Mouse (Mus musculus) kidney, postnatal 0 days (tissue): ENCODE data around the gene Prdm8. TPM values are rescaled to one million over a fixed set of nuclear protein-coding genes. Genes with fewer than 3 reads are reported as not detected.

Experiments
- ATAC-seq: fragments of 200-750 bp; cut with Nextera tagmentation; replicated peaks from 2 replicates; pipeline ENCODE4 v1.8.0; 2017; ENCODE audit warnings: low read depth, moderate number of reproducible peaks, moderate TSS enrichment, moderate library complexity; ENCODE audit not compliant: low FRiP score
- DNase-seq: peaks from one replicate; pipeline ENCODE4 v3.0.0-alpha.2; 2016; ENCODE audit warnings: low spot score
- H3K27ac ChIP-seq: fragments of 300-500 bp; sonication (generic); 2 replicates; pipeline ENCODE4 v1.5.1; 2014; ENCODE audit warnings: mild to moderate bottlenecking
- H3K27me3 ChIP-seq: fragments of 300-500 bp; sonication (generic); 2 replicates; pipeline ENCODE4 v1.6.1; 2014; ENCODE audit warnings: low read length, mixed read lengths; ENCODE audit not compliant: insufficient read depth
- H3K36me3 ChIP-seq: fragments of 300-500 bp; sonication (generic); 2 replicates; pipeline ENCODE4 v1.6.1; 2014; ENCODE audit warnings: low read length, mixed read lengths; ENCODE audit not compliant: insufficient read depth
- H3K4me1 ChIP-seq: fragments of 300-500 bp; sonication (generic); replicated peaks from 2 replicates; pipeline ENCODE4 v1.6.1; 2014; ENCODE audit warnings: antibody characterized with exemption, low read length, mixed read lengths; ENCODE audit not compliant: insufficient read depth
- H3K4me2 ChIP-seq: fragments of 300-500 bp; sonication (generic); 2 replicates; pipeline ENCODE4 v1.6.1; 2014; ENCODE audit warnings: mild to moderate bottlenecking, low read length, moderate library complexity, mixed read lengths
- H3K4me3 ChIP-seq: fragments of 300-500 bp; sonication (generic); replicated peaks from 2 replicates; pipeline ENCODE4 v1.5.1; 2014; ENCODE audit warnings: low read depth, low read length
- H3K9ac ChIP-seq: fragments of 300-500 bp; sonication (generic); 2 replicates; pipeline ENCODE4 v1.6.1; 2014; ENCODE audit warnings: low read depth, low read length
- H3K9me3 ChIP-seq: fragments of 300-500 bp; sonication (generic); replicated peaks from 2 replicates; pipeline ENCODE4 v1.6.1; 2016; ENCODE audit warnings: low read length, inconsistent platforms, mixed read lengths
- CTCF ChIP-seq: IDR thresholded peaks from 2 replicates; pipeline ENCODE4 v1.5.1; 2016; ENCODE audit warnings: antibody characterized with exemption, low read depth, mild to moderate bottlenecking, moderate library complexity
- WGBS: fragments of 180-500 bp; shearing (Covaris S2); extraction: QIAGEN DNeasy Blood & Tissue Kit; methylation state at CpG from one replicate; pipeline ENCODE4 v1.1.7; 2014; 5-methylcytosine and 5-hydroxymethylcytosine counted together
- polyA plus RNA-seq: library from polyadenylated mRNA; unstranded; fragments of >200 nt; fragmentation: Nextera tagmentation; extraction: Ambion mirVana; gene quantifications from 2 replicates; pipeline ENCODE4 v1.2.1, GENCODE M21; 2015

Prdm8 gene
- polyA plus RNA-seq, 1 experiment from 2014 or later = 0.04 TPM

- 4% methylated on average over 17 of the region's 17 CpGs for WGBS
- H3K27ac ChIP-seq = no peak overlapping the region
Measured at GRCm38 (mm10) chr5:98184281-98184910, 17.4 kb downstream of the Prdm8 start.

GRCm38 (mm10) chr5:98184971-98185805 is 18.2 kb downstream of the Prdm8 start:
- peak; percentile 64 for ATAC-seq

More at GRCm38 (mm10) chr5:98184281-98184910, 17.4 kb downstream of the Prdm8 start:
- Histone ChIP-seq H3K4me1 (peaks cover 4% of the 10 kb centered on the region; the same call in 1 of the 2 replicates), H3K9ac (no peak overlapping the region), H3K4me3 (no peak overlapping the region; the same call in 1 of the 2 replicates), H3K4me2 (no peak overlapping the region), H3K9me3 (no peaks in the 10 kb centered on the region), H3K27me3 (peaks cover 93% of the 10 kb centered on the region), H3K36me3 (no peaks in the 10 kb centered on the region)
- ATAC-seq (no peak), DNase-seq (no peak)
- no peak for TF ChIP-seq CTCF

GRCm38 (mm10) chr5:98185806-98186751 is 19.1 kb downstream of the Prdm8 start:
- Histone ChIP-seq H3K4me1 (peaks cover 3% of the 10 kb centered on the region; the same call in 1 of the 2 replicates), H3K27ac (no peak overlapping the region), H3K36me3 (no peaks in the 10 kb centered on the region), H3K9ac (0 out of 2 replicates have a peak overlapping the region, but pooled peaks have one; percentile 23), H3K4me2 (peak overlapping the region; percentile 95), H3K27me3 (peaks cover 88% of the 10 kb centered on the region), H3K9me3 (no peaks in the 10 kb centered on the region), H3K4me3 (peak overlapping the region; percentile 52)
- WGBS = under 1% methylated on average over 76 of the region's 106 CpGs
- TF ChIP-seq CTCF = no peak
- ATAC-seq (peak; percentile 49; the same call in 1 of the 2 replicates), DNase-seq (no peak)

More at GRCm38 (mm10) chr5:98184971-98185805, 18.2 kb downstream of the Prdm8 start:
- H3K4me1 ChIP-seq = peaks cover 6% of the 10 kb centered on the region; the same call in 1 of the 2 replicates
- no peaks in the 10 kb centered on the region for H3K9me3 ChIP-seq
- H3K4me3 ChIP-seq = peak overlapping the region; percentile 52
- H3K4me2 ChIP-seq = peak overlapping the region; percentile 95
- 0% methylated on average over 68 of the region's 89 CpGs for WGBS
- no peaks in the 10 kb centered on the region for H3K36me3 ChIP-seq
- H3K9ac ChIP-seq = 0 out of 2 replicates have a peak overlapping the region, but pooled peaks have one; percentile 23
- no peak overlapping the region for H3K27ac ChIP-seq
- peak; percentile 88 for DNase-seq
- TF ChIP-seq CTCF = peak; percentile 77
- H3K27me3 ChIP-seq = peaks cover 93% of the 10 kb centered on the region

- H3K4me1 ChIP-seq = peaks cover 3% of the 10 kb centered on the region; the same call in 1 of the 2 replicates
- no peak overlapping the region for H3K27ac ChIP-seq
- peak overlapping the region; percentile 21; the same call in 1 of the 2 replicates for H3K4me2 ChIP-seq
- H3K9ac ChIP-seq = no peak overlapping the region
- H3K9me3 ChIP-seq = no peaks in the 10 kb centered on the region
- WGBS = 2% methylated on average over 31 of the region's 31 CpGs
- no peak for ATAC-seq
- H3K4me3 ChIP-seq = no peak overlapping the region
- no peak for TF ChIP-seq CTCF
- no peaks in the 10 kb centered on the region for H3K36me3 ChIP-seq
- peaks cover 61% of the 10 kb centered on the region for H3K27me3 ChIP-seq
- no peak for DNase-seq
Measured at GRCm38 (mm10) chr5:98189181-98190180, 22.5 kb downstream of the Prdm8 start.
